In genomic region chr15:77225858-77226257, GRCm38 (mm10) we compare ENCODE assay signal across 18 mouse cellular contexts.
DNase-seq lines count a peak whose midpoint lies in the region; ATAC-seq lines count a peak whose summit lies in the region.
"Had no signal": no experiment of that assay in that cellular context is flagged by ENCODE, and none has a peak within 500 bp of the region (broad histone marks: within the 10 kb centered on the region; RNA-seq: fewer than 3 reads in every experiment).

No protein-coding gene starts in this region.

- H3K4me1 ChIP-seq in heart, embryonic 12.5 days (replicated peaks), result peaks cover 15% of the 10 kb centered on the region
- H3K4me1 ChIP-seq in neural tube, embryonic 12.5 days, result no peaks in the 10 kb centered on the region
- H3K4me1 ChIP-seq in embryonic facial prominence, embryonic 13.5 days, result peaks cover 33% of the 10 kb centered on the region
- H3K4me1 ChIP-seq in limb, embryonic 12.5 days (replicated peaks), result peaks cover 39% of the 10 kb centered on the region
- no peaks in the 10 kb centered on the region for H3K4me1 ChIP-seq in intestine, embryonic 16.5 days (ENCODE audit: control insufficient read depth, insufficient read depth, low read length)

- H3K27me3 ChIP-seq in heart, embryonic 12.5 days (replicated peaks), result no peaks in the 10 kb centered on the region
- no peaks in the 10 kb centered on the region for H3K27me3 ChIP-seq in neural tube, embryonic 12.5 days (replicated peaks)
- no peaks in the 10 kb centered on the region for H3K27me3 ChIP-seq in embryonic facial prominence, embryonic 13.5 days
- no peaks in the 10 kb centered on the region for H3K27me3 ChIP-seq in limb, embryonic 12.5 days
- no peaks in the 10 kb centered on the region for H3K27me3 ChIP-seq in intestine, embryonic 16.5 days (replicated peaks; ENCODE audit: control insufficient read depth, insufficient read depth, low read length)
- H3K27me3 ChIP-seq: hindbrain, embryonic 15.5 days; Patski had no signal

- H3K4me3 ChIP-seq in heart, embryonic 12.5 days, result no peak overlapping the region
- H3K4me3 ChIP-seq in neural tube, embryonic 12.5 days, result no peak overlapping the region
- H3K4me3 ChIP-seq in embryonic facial prominence, embryonic 13.5 days, result no peak overlapping the region
- H3K4me3 ChIP-seq in limb, embryonic 12.5 days (replicated peaks), result no peak overlapping the region
- no peak overlapping the region for H3K4me3 ChIP-seq in intestine, embryonic 16.5 days (ENCODE audit: low read length)
- H3K4me3 ChIP-seq: hindbrain, embryonic 15.5 days had no signal

- peaks cover 4% of the 10 kb centered on the region for H3K36me3 ChIP-seq in heart, embryonic 12.5 days
- H3K36me3 ChIP-seq in neural tube, embryonic 12.5 days, result no peaks in the 10 kb centered on the region
- H3K36me3 ChIP-seq in embryonic facial prominence, embryonic 13.5 days, result 0 out of 2 replicates have a peak, but pooled peaks cover 4% of the 10 kb centered on the region
- peaks cover 8% of the 10 kb centered on the region; the same call in 1 of the 2 replicates for H3K36me3 ChIP-seq in limb, embryonic 12.5 days
- no peaks in the 10 kb centered on the region for H3K36me3 ChIP-seq in intestine, embryonic 16.5 days (ENCODE audit: control insufficient read depth, insufficient read depth, low read length)
- H3K36me3 ChIP-seq: G1E; hindbrain, embryonic 15.5 days had no signal

- H3K9me3 ChIP-seq in heart, embryonic 12.5 days (replicated peaks), result no peaks in the 10 kb centered on the region
- H3K9me3 ChIP-seq in neural tube, embryonic 12.5 days, result no peaks in the 10 kb centered on the region
- H3K9me3 ChIP-seq in embryonic facial prominence, embryonic 13.5 days, result no peaks in the 10 kb centered on the region
- H3K9me3 ChIP-seq in limb, embryonic 12.5 days, result no peaks in the 10 kb centered on the region
- no peaks in the 10 kb centered on the region for H3K9me3 ChIP-seq in intestine, embryonic 16.5 days (ENCODE audit: control insufficient read depth, low read length)
- H3K9me3 ChIP-seq: G1E; hindbrain, embryonic 15.5 days had no signal

- WGBS in heart, embryonic 12.5 days, result 59% methylated on average over 4 of the region's 4 CpGs
- 64% methylated on average over 4 of the region's 4 CpGs for WGBS in neural tube, embryonic 12.5 days
- 22% methylated on average over 4 of the region's 4 CpGs for WGBS in embryonic facial prominence, embryonic 13.5 days
- WGBS in limb, embryonic 12.5 days, result 61% methylated on average over 4 of the region's 4 CpGs
- 56% methylated on average over 4 of the region's 4 CpGs for WGBS in intestine, embryonic 16.5 days

- H3K27ac ChIP-seq in heart, embryonic 12.5 days (ENCODE audit: poor library complexity, severe bottlenecking), result no peak overlapping the region
- no peak overlapping the region for H3K27ac ChIP-seq in neural tube, embryonic 12.5 days
- peak overlapping the region; percentile 48 for H3K27ac ChIP-seq in embryonic facial prominence, embryonic 13.5 days
- H3K27ac ChIP-seq in limb, embryonic 12.5 days, result peak overlapping the region; percentile 59; the same call in 1 of the 2 replicates
- H3K27ac ChIP-seq in intestine, embryonic 16.5 days (ENCODE audit: low read length), result no peak overlapping the region
- H3K27ac ChIP-seq: hindbrain, embryonic 15.5 days; macrophage had no signal

- H3K4me2 ChIP-seq in heart, embryonic 12.5 days, result no peak overlapping the region
- no peak overlapping the region for H3K4me2 ChIP-seq in neural tube, embryonic 12.5 days (replicated peaks)
- no peak overlapping the region; the same call in 1 of the 2 replicates for H3K4me2 ChIP-seq in embryonic facial prominence, embryonic 13.5 days
- no peak overlapping the region for H3K4me2 ChIP-seq in limb, embryonic 12.5 days
- H3K4me2 ChIP-seq in intestine, embryonic 16.5 days (ENCODE audit: low read depth, low read length), result no peak overlapping the region
- H3K4me2 ChIP-seq: hindbrain, embryonic 15.5 days; liver, embryonic 11.5 days had no signal

- ATAC-seq in heart, embryonic 12.5 days (ENCODE audit: insufficient number of reproducible peaks, low FRiP score), result no peak
- 0 out of 2 replicates have a peak, but pooled peaks have one; percentile 33 for ATAC-seq in neural tube, embryonic 12.5 days (ENCODE audit: low FRiP score, low read depth)
- ATAC-seq in embryonic facial prominence, embryonic 13.5 days (ENCODE audit: insufficient number of reproducible peaks, insufficient read depth, low FRiP score, low TSS enrichment, low read depth), result no peak
- no peak for ATAC-seq in limb, embryonic 12.5 days (ENCODE audit: insufficient number of reproducible peaks, insufficient read depth, low FRiP score, low TSS enrichment, low read depth)
- no peak for ATAC-seq in intestine, embryonic 16.5 days
- ATAC-seq: intestine, postnatal 0 days; liver, postnatal 0 days; lung, postnatal 0 days; Patski had no signal

- no peak overlapping the region for H3K9ac ChIP-seq in heart, embryonic 12.5 days
- no peak overlapping the region for H3K9ac ChIP-seq in neural tube, embryonic 12.5 days
- no peak overlapping the region for H3K9ac ChIP-seq in embryonic facial prominence, embryonic 13.5 days
- no peak overlapping the region for H3K9ac ChIP-seq in limb, embryonic 12.5 days (replicated peaks)
- no peak overlapping the region for H3K9ac ChIP-seq in intestine, embryonic 16.5 days (ENCODE audit: low read depth, low read length)
- H3K9ac ChIP-seq: hindbrain, embryonic 15.5 days; liver, postnatal 0 days had no signal

- DNase-seq in heart, adult 11 months, result peak; percentile 56
- no peak for DNase-seq in neural tube, embryonic 10.5 days (ENCODE audit: extremely low spot score, low spot score)
- DNase-seq in spleen, adult 18-20 months, result no peak
- DNase-seq: cerebellum, adult 11-12 months; gastrocnemius, postnatal 25 days; liver, postnatal 0 days had no signal

Comparison
In these comparisons a context has a peak if more than half of its experiments do, and no peak if none do; other contexts are left out.
1. H3K27ac ChIP-seq: peak in embryonic facial prominence, embryonic 13.5 days (single experiment) and limb, embryonic 12.5 days (single experiment); none in heart, embryonic 12.5 days (single experiment), neural tube, embryonic 12.5 days (single experiment) and intestine, embryonic 16.5 days (single experiment).